24 mouse cellular contexts compared by ENCODE assay signal in genomic region chr5:105764369-105764768, GRCm38 (mm10).
DNase-seq lines count a peak whose midpoint lies in the region; ATAC-seq and TF ChIP-seq lines count a peak whose summit lies in the region.
"Had no signal": no experiment of that assay in that cellular context is flagged by ENCODE, and none has a peak within 500 bp of the region (broad histone marks: within the 10 kb centered on the region; RNA-seq: fewer than 3 reads in every experiment).

No protein-coding gene starts in this region.

- no peak for TF ChIP-seq CTCF in brain, embryonic 14.5 days (IDR thresholded peaks at IDR 0.05; ENCODE audit: borderline replicate concordance, extremely low read depth, insufficient read depth, insufficient read length)

- 0 out of 2 replicates have a peak, but pooled peaks have one; percentile 53 for ATAC-seq in frontal cortex, adult (ENCODE audit: low TSS enrichment)
- ATAC-seq: activated CD4-positive, CD25-positive, alpha-beta regulatory T cell, adult 4 months; CD4-positive, CD25-positive, alpha-beta regulatory T cell, adult 4 months; inflammation-experienced regulatory T-cells, adult 6 months; lung, postnatal 0 days had no signal

- TF ChIP-seq POLR2A in brain, embryonic 14.5 days (IDR thresholded peaks at IDR 0.05; ENCODE audit: borderline replicate concordance, extremely low read depth, insufficient read depth, insufficient read length, poor library complexity, severe bottlenecking), result no peak

- no peak for DNase-seq in frontal cortex, postnatal 14 days (ENCODE audit: low spot score in 2 of 2)
- peak; percentile 41 to 43 for DNase-seq in layer of hippocampus, adult 8-10 months (ENCODE audit: low spot score in 2 of 2)
- DNase-seq in layer of hippocampus, postnatal 14 days (ENCODE audit: low spot score in 2 of 2), result no peak
- DNase-seq in right cerebral cortex, adult 18-20 months, result peak; percentile 29
- no peak for DNase-seq in right cerebral cortex, postnatal 10 days (ENCODE audit: low spot score in 2 of 2)
- peak; percentile 53 for DNase-seq in brain, embryonic 14.5 days (ENCODE audit: low read depth)
- DNase-seq: adrenal gland, adult 2 months; adrenal gland, postnatal 36 days; cerebellum, adult 8-10 months; cerebellum, postnatal 25 days; gastrocnemius, postnatal 25 days; heart, adult 11 months; kidney, adult 18-20 months; kidney, postnatal 25 days; liver, embryonic 13.5 days; lung, adult 18-20 months; lung, postnatal 4 days; thymus, adult 18-20 months; thymus, postnatal 25 days had no signal

Comparison
In these comparisons a context has a peak if more than half of its experiments do, and no peak if none do; other contexts are left out.
1. DNase-seq: peak in layer of hippocampus, adult 8-10 months (2 of 2), right cerebral cortex, adult 18-20 months (single experiment) and brain, embryonic 14.5 days (single experiment); none in frontal cortex, postnatal 14 days (0 of 2), layer of hippocampus, postnatal 14 days (0 of 2) and right cerebral cortex, postnatal 10 days (0 of 2).